Mouse (Mus musculus) stomach, postnatal 0 days (tissue): ENCODE measurements at regions not wholly inside any gene's neighbourhood (a gene's known extent, or its start where the extent isn't known, plus 50 kb on each side); places are given as distances from the start of the nearest gene placed in this dataset.

ENCODE experiments used
- CTCF ChIP-seq: IDR thresholded peaks from 2 replicates; pipeline ENCODE4 v1.5.1; 2016; ENCODE audit warnings: antibody characterized with exemption, low read depth, mild to moderate bottlenecking, moderate library complexity
- EP300 ChIP-seq: optimal IDR thresholded peaks from 2 replicates; pipeline ENCODE3; 2016; ENCODE audit warnings: antibody characterized with exemption

GRCm38 (mm10) chr13:99111736-99112386 is 72.8 kb upstream of the Zfp366 start:
- no peak for TF ChIP-seq EP300
- TF ChIP-seq CTCF: no peak
